Comparison of ENCODE assay signal across 17 mouse cellular contexts in genomic region chr14:37112931-37113330, GRCm38 (mm10). TPM values are rescaled to one million over a fixed set of nuclear protein-coding genes. Genes with fewer than 3 reads are reported as not detected.
"Had no signal": no experiment of that assay in that cellular context is flagged by ENCODE, and none has a peak within 500 bp of the region (broad histone marks: within the 10 kb centered on the region; RNA-seq: fewer than 3 reads in every experiment).

No protein-coding gene starts in this region.

- H3K4me1 ChIP-seq: liver, embryonic 13.5 days; lung, embryonic 15.5 days; midbrain, embryonic 12.5 days; neural tube, embryonic 13.5 days; stomach, embryonic 15.5 days had no signal

- ATAC-seq: intestine, embryonic 16.5 days; liver, postnatal 0 days; midbrain, embryonic 16.5 days had no signal

- DNase-seq: layer of hippocampus, adult 9-11 months; liver; liver, embryonic 13.5 days; liver, postnatal 0 days; lung, postnatal 14 days had no signal

- H3K4me3 ChIP-seq: limb, embryonic 12.5 days; liver, embryonic 13.5 days; lung, embryonic 15.5 days; megakaryocyte, embryonic 14.5 days; midbrain, embryonic 12.5 days; neural tube, embryonic 13.5 days; stomach, embryonic 15.5 days had no signal

- H3K27ac ChIP-seq: limb, embryonic 12.5 days; liver, embryonic 13.5 days; lung, embryonic 15.5 days; macrophage; midbrain, embryonic 12.5 days; neural tube, embryonic 13.5 days; stomach, embryonic 15.5 days had no signal

- H3K27me3 ChIP-seq: limb, embryonic 12.5 days; liver, embryonic 13.5 days; lung, embryonic 15.5 days; midbrain, embryonic 12.5 days; neural tube, embryonic 13.5 days; stomach, embryonic 15.5 days had no signal

- H3K9me3 ChIP-seq: limb, embryonic 12.5 days; liver, embryonic 13.5 days; lung, embryonic 15.5 days; midbrain, embryonic 12.5 days; neural tube, embryonic 13.5 days; stomach, embryonic 15.5 days had no signal

- H3K9ac ChIP-seq: limb, embryonic 12.5 days; liver, embryonic 13.5 days; liver, postnatal 0 days; lung, embryonic 15.5 days; midbrain, embryonic 12.5 days; neural tube, embryonic 13.5 days; stomach, embryonic 15.5 days had no signal

- H3K4me2 ChIP-seq: limb, embryonic 12.5 days; liver, embryonic 13.5 days; lung, embryonic 15.5 days; midbrain, embryonic 12.5 days; neural tube, embryonic 13.5 days; stomach, embryonic 15.5 days had no signal

- H3K36me3 ChIP-seq: limb, embryonic 12.5 days; liver, embryonic 13.5 days; lung, embryonic 15.5 days; midbrain, embryonic 12.5 days; neural tube, embryonic 13.5 days; stomach, embryonic 15.5 days had no signal

RNA-seq across cellular contexts. Expression of gene 2610528A11Rik, which starts 0.9 kb away (rescaled TPM):
- total RNA-seq: layer of hippocampus, adult 18-20 months had no signal
- polyA plus RNA-seq: midbrain, embryonic 12.5 days; midbrain, embryonic 16.5 days had no signal

RNA-seq across cellular contexts. Expression of gene Cdhr1, which starts 14.8 kb away (rescaled TPM):
- polyA plus RNA-seq: liver, embryonic 13.5 days; liver, postnatal 0 days; macrophage had no signal

RNA-seq across cellular contexts. Expression of gene Lrit2, which starts 45.2 kb away (rescaled TPM):
- total RNA-seq: layer of hippocampus, adult 18-20 months; left cerebral cortex, postnatal 36 days had no signal
- polyA plus RNA-seq: intestine, embryonic 16.5 days; limb, embryonic 12.5 days; liver, embryonic 13.5 days; liver, postnatal 0 days; lung, embryonic 15.5 days; macrophage; midbrain, embryonic 12.5 days; midbrain, embryonic 16.5 days; neural tube, embryonic 13.5 days; spleen, adult 2 months; stomach, embryonic 15.5 days had no signal

RNA-seq across cellular contexts. Expression of gene Lrit1, which starts 58.3 kb away (rescaled TPM):
- total RNA-seq: layer of hippocampus, adult 18-20 months; left cerebral cortex, postnatal 36 days had no signal
- polyA plus RNA-seq: intestine, embryonic 16.5 days; limb, embryonic 12.5 days; liver, embryonic 13.5 days; lung, embryonic 15.5 days; macrophage; midbrain, embryonic 12.5 days; midbrain, embryonic 16.5 days; neural tube, embryonic 13.5 days; stomach, embryonic 15.5 days had no signal
